Mouse (Mus musculus) neural tube, embryonic 10.5 days (tissue): ENCODE results near the gene Cep41.

ENCODE experiments used
- DNase-seq: peaks from one replicate; pipeline ENCODE4 v3.0.0-alpha.2; 2017; ENCODE audit warnings: low spot score; ENCODE audit errors: extremely low spot score

Gene Cep41

GRCm38 (mm10) chr6:30674714-30675280 lies 18.8 kb downstream of the Cep41 start:
- no peak for DNase-seq

- no peak for DNase-seq
Observed at GRCm38 (mm10) chr6:30673764-30674561, 19.6 kb downstream of the Cep41 start.

- no peak for DNase-seq
Observed at GRCm38 (mm10) chr6:30671696-30672095, 21.9 kb downstream of the Cep41 start.

DNA sequence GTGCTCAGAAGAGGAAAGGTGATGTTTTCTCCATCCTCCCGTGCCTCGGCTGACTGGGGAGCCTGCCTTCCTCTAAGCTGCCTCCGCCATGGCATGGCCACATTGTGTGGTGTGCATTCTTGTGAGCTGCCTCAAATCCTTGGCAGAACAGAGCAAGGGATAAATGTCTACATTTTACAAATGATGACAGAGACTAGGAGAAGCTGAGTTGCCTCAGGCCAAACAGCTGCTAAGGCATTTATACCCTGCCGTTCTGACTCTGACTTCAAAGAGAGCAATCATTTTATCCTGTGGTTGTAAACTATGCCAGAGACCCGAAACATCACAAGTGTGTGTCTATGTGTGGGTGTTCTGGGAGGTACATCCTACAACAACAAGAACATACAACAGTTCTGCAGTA lies 26.0 kb downstream of the Cep41 start:
- DNase-seq, result no peak

- DNase-seq, result no peak
Observed at GRCm38 (mm10) chr6:30666043-30666442, 27.5 kb downstream of the Cep41 start.

- no peak for DNase-seq
Observed at GRCm38 (mm10) chr6:30665296-30665695, 28.3 kb downstream of the Cep41 start.

DNA sequence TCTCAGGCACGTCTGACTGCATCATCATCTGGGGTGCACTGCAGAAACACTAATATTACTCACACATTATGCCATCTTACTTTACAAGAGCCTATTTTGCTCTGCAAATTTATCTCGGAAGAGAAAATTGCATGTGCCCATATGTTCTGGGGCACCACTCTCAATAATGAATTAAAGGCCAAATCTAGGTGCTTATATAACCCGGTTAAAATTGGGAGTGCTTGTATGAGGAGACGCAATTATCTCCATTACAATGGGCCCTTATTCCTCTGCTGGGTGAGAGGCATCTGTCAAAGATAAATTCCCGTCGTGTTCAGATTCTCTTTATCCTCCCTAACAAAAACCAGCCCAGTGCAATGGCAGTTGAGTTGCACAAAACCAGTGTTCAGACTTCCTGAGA lies 28.8 kb downstream of the Cep41 start:
- DNase-seq, result no peak

GRCm38 (mm10) chr6:30658619-30659018 lies 34.9 kb downstream of the Cep41 start:
- DNase-seq, result no peak

DNA sequence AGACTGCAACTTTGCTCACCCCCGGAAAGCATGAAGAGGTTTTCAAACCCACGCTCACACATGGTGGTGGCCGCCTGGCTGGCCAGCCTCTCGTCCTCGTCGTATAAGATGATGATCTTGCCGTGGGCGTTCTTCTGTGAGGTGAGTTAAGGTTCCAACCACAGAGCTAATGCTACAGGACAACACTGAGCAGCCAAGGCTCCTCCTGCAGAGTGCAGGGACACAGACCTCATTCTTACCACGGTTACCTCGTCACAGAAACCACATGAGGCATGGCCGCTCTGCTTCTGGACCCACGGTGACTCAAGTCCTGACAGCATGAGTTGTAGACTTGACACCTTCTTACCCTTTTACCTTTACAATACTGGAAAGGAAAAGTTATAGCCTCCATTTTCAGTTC lies 36.3 kb downstream of the Cep41 start:
- no peak for DNase-seq

DNA sequence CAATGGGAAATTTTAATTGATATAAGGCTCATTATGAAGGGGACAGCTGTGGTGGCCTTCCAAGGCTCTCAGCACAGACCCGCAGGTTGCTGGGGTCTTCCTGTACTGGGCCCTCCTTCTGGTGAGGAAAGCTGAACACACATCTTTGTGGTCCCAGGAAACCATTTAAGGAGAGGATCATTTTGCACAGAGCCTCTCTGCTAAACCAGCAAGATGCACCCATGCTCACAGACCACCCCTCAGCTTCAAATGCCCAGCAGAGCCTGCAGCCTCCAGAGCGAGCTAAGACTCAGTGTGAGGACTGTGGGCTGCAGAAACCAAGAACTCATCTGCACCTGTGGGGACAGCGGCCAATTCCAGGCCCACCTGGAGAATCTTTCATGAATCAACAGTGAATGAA lies 38.6 kb downstream of the Cep41 start:
- DNase-seq, result no peak

GRCm38 (mm10) chr6:30654402-30654859 lies 39.1 kb downstream of the Cep41 start:
- no peak for DNase-seq

DNA sequence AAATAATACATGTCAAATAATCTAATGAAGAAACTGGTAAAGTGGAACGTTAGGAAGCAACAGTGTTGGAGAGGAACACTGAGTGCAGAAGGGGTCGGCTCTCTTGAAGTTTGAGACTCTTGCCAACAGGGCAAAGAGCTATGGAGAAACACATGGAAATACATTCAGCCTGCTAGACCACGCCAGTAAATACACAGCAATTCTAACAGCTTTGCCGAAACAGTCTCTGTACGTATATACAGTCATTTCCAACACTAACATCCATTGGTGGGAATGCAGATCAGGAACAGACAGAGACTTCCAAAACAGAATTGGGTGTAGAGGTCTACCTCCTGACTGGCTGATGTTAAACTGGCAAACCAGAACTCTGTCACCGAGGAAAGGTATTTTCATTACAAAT lies 40.0 kb downstream of the Cep41 start:
- DNase-seq, result no peak

DNA sequence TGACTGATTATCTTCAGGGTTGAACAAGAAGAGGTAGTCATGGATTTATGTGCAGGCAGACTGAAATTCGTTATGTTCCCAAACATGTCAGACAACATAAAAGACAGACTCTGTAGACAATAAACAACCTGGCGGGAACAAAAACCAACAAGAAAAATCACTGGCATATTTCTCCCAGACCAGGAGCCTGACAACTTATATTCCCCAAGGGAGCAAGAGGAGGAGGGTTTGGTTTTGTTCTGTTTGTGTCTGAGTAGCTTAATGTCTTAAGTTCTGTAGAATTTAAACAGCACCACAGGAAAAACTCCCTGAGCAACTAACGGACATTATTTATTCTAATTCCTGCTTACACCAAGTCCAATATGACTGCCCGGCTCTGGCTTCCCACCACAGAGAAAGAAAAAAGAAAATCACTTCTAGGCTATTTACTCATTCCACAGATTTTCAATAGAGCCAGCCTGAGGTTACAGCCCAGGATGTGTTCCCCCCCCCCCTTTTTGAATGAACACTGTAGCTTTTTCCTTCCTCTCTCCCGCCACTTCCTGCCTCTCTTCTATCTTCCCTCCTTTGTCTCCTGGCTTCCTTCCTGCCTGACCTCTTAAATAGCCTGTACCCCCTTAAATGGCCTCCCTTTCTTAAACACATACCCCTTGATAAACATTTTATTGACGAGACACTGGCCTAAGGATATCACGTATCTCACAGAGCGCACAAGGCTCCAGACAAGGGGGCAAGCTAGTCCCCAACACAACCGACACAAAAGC lies 40.9 kb downstream of the Cep41 start:
- DNase-seq, result no peak

- DNase-seq, result no peak
Observed at GRCm38 (mm10) chr6:30649651-30650296, 43.8 kb downstream of the Cep41 start.

- DNase-seq, result no peak
Observed at GRCm38 (mm10) chr6:30645379-30645778, 48.2 kb downstream of the Cep41 start.

GRCm38 (mm10) chr6:30644462-30644861 lies 49.1 kb downstream of the Cep41 start:
- no peak for DNase-seq

GRCm38 (mm10) chr6:30643694-30644460 lies 49.7 kb downstream of the Cep41 start:
- DNase-seq, result no peak

DNA sequence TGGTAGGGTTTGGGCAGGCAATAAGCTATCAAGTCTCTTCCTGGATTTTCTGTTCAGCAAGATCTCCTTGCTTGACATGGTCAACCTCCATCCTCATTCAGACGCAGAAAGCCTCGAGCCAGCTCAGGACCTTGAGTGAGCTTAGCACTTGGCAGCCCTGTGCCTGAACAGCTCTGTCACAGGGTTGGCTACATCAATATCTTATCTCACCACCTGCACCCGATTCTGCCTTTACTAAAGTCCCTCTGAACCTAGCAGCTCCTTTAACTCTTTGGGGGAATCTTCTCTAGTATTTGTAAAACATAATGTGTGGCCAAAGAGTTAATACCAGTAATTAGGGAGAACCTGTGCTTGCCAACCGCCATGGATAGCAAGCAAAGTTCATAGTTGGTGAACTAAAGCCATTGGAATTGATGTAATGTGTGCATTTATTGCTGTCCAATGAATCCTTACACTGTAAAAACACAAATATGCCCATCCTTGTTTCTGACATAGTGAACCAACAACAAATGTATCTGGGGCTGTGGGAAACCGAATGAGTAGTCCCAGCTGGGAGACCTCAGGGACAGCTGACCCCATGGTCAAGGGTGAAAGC lies 54.8 kb downstream of the Cep41 start, which contains the start of gene Cpa1:
TSS of gene Cpa1 (plus strand) at position 545 of the 595 bp plus-strand sequence.
- DNase-seq, result no peak

- DNase-seq, result peak; percentile 64
Observed at GRCm38 (mm10) chr6:30636186-30636842, 57.2 kb downstream of the Cep41 start.

GRCm38 (mm10) chr6:30635361-30635862 lies 58.1 kb downstream of the Cep41 start:
- no peak for DNase-seq
